Comparison of ENCODE assay signal across 8 mouse cellular contexts in genomic region chr13:90840530-90841212, GRCm38 (mm10).
DNase-seq lines count a peak whose midpoint lies in the region; ATAC-seq and TF ChIP-seq lines count a peak whose summit lies in the region.

No protein-coding gene starts in this region.

- H3K9me3 ChIP-seq in embryonic facial prominence, embryonic 10.5 days, result no peaks in the 10 kb centered on the region
- no peaks in the 10 kb centered on the region for H3K9me3 ChIP-seq in limb, embryonic 14.5 days (ENCODE audit: control insufficient read depth, low read length)
- no peaks in the 10 kb centered on the region for H3K9me3 ChIP-seq in neural tube, embryonic 11.5 days (ENCODE audit: control insufficient read depth, low read length)

- no peak for TF ChIP-seq POLR2A in liver, adult 2 months (IDR thresholded peaks at IDR 0.05; ENCODE audit: extremely low read depth, insufficient read depth, low read length)
- TF ChIP-seq POLR2A in limb, embryonic 14.5 days (IDR thresholded peaks at IDR 0.05; ENCODE audit: borderline replicate concordance, extremely low read depth, insufficient read depth, insufficient read length), result no peak

- peak; percentile 64 for DNase-seq in liver, adult 2 months (ENCODE audit: extremely low read depth, low read depth, low spot score)
- no peak for DNase-seq in liver
- peak; percentile 56 for DNase-seq in Muller cell, postnatal 12 days (ENCODE audit: inconsistent ontology term)
- peak; percentile 28 for DNase-seq in embryonic facial prominence, embryonic 10.5 days (ENCODE audit: low spot score)
- DNase-seq in limb, embryonic 14.5 days (ENCODE audit: low spot score), result peak; percentile 85
- peak; percentile 47 for DNase-seq in neural tube, embryonic 11.5 days (ENCODE audit: low spot score)
- no peak for DNase-seq in gastrocnemius, postnatal 25 days

- H3K27ac ChIP-seq in liver, adult 2 months (replicated peaks; ENCODE audit: insufficient read depth, low read depth, low read length), result no peak overlapping the region
- peak overlapping the region; percentile 66 for H3K27ac ChIP-seq in embryonic facial prominence, embryonic 10.5 days (replicated peaks)
- H3K27ac ChIP-seq in limb, embryonic 14.5 days (replicated peaks; ENCODE audit: low read depth, low read length), result 0 out of 2 replicates have a peak overlapping the region, but pooled peaks have one; percentile 2
- no peak overlapping the region for H3K27ac ChIP-seq in neural tube, embryonic 11.5 days (ENCODE audit: low read depth, low read length)

- H3K9ac ChIP-seq in liver, adult 2 months (ENCODE audit: low read depth, low read length), result no peak overlapping the region
- no peak overlapping the region for H3K9ac ChIP-seq in limb, embryonic 14.5 days (ENCODE audit: low read depth, low read length, severe bottlenecking)
- H3K9ac ChIP-seq in neural tube, embryonic 11.5 days (ENCODE audit: low read length), result no peak overlapping the region

- no peak overlapping the region for H3K4me3 ChIP-seq in liver, adult 2 months (ENCODE audit: insufficient read depth, low read depth, low read length)
- H3K4me3 ChIP-seq in embryonic facial prominence, embryonic 10.5 days, result no peak overlapping the region
- no peak overlapping the region for H3K4me3 ChIP-seq in limb, embryonic 14.5 days (replicated peaks; ENCODE audit: low read length)
- H3K4me3 ChIP-seq in neural tube, embryonic 11.5 days (ENCODE audit: low read depth, low read length), result no peak overlapping the region

- TF ChIP-seq CTCF in liver, adult 2 months (IDR thresholded peaks at IDR 0.05; ENCODE audit: low read depth, low read length), result peak; percentile 46

- no peaks in the 10 kb centered on the region for H3K27me3 ChIP-seq in liver, adult 2 months (ENCODE audit: control insufficient read depth, insufficient read depth, low read length)
- H3K27me3 ChIP-seq in embryonic facial prominence, embryonic 10.5 days (replicated peaks; ENCODE audit: low read depth, poor library complexity, severe bottlenecking), result no peaks in the 10 kb centered on the region
- no peaks in the 10 kb centered on the region for H3K27me3 ChIP-seq in limb, embryonic 14.5 days (ENCODE audit: control insufficient read depth, insufficient read depth, low read length)
- H3K27me3 ChIP-seq in neural tube, embryonic 11.5 days (ENCODE audit: control insufficient read depth, insufficient read depth, low read length), result no peaks in the 10 kb centered on the region

- no peaks in the 10 kb centered on the region for H3K36me3 ChIP-seq in liver, adult 2 months (ENCODE audit: control insufficient read depth, insufficient read depth, low read length)
- H3K36me3 ChIP-seq in embryonic facial prominence, embryonic 10.5 days (replicated peaks), result no peaks in the 10 kb centered on the region
- H3K36me3 ChIP-seq in limb, embryonic 14.5 days (ENCODE audit: control insufficient read depth, insufficient read depth, low read length), result no peaks in the 10 kb centered on the region
- H3K36me3 ChIP-seq in neural tube, embryonic 11.5 days (ENCODE audit: control insufficient read depth, insufficient read depth, low read length), result no peaks in the 10 kb centered on the region

- ATAC-seq in hematopoietic stem cell, adult 5-6 weeks (replicated peaks in 1 of 2; ENCODE audit: insufficient read depth in 1 of 2, low FRiP score in 2 of 2, low TSS enrichment in 1 of 2, low read depth in 1 of 2, poor library complexity in 2 of 2, severe bottlenecking in 2 of 2), result peak; percentile 88 to 94
- ATAC-seq in limb, embryonic 14.5 days (ENCODE audit: low FRiP score, low read depth), result peak; percentile 86
- ATAC-seq in neural tube, embryonic 11.5 days (ENCODE audit: insufficient read depth, low FRiP score, low TSS enrichment), result peak; percentile 54

- WGBS in liver, adult 2 months, result 46% methylated on average over 15 of the region's 15 CpGs
- WGBS in embryonic facial prominence, embryonic 10.5 days, result 48% methylated on average over 15 of the region's 15 CpGs
- 41% methylated on average over 15 of the region's 15 CpGs for WGBS in limb, embryonic 14.5 days
- WGBS in neural tube, embryonic 11.5 days, result 50% methylated on average over 15 of the region's 15 CpGs

- peak overlapping the region; percentile 4; the same call in 1 of the 2 replicates for H3K4me2 ChIP-seq in limb, embryonic 14.5 days (replicated peaks; ENCODE audit: low read depth, low read length, severe bottlenecking)
- no peak overlapping the region for H3K4me2 ChIP-seq in neural tube, embryonic 11.5 days (ENCODE audit: low read depth)

- no peaks in the 10 kb centered on the region for H3K79me2 ChIP-seq in liver, adult 2 months (ENCODE audit: control insufficient read depth, insufficient read depth, low read length)

- H3K4me1 ChIP-seq in liver, adult 2 months (ENCODE audit: control insufficient read depth, insufficient read depth, low read length), result no peaks in the 10 kb centered on the region; the same call in 1 of the 2 replicates
- H3K4me1 ChIP-seq in embryonic facial prominence, embryonic 10.5 days, result peaks cover 4% of the 10 kb centered on the region; the same call in 1 of the 2 replicates
- peaks cover 3% of the 10 kb centered on the region; the same call in 1 of the 2 replicates for H3K4me1 ChIP-seq in limb, embryonic 14.5 days (ENCODE audit: control insufficient read depth, insufficient read depth, low read length)
- no peaks in the 10 kb centered on the region for H3K4me1 ChIP-seq in neural tube, embryonic 11.5 days (ENCODE audit: control insufficient read depth, insufficient read depth, low read length)

Comparison
In these comparisons a context has a peak if more than half of its experiments do, and no peak if none do; other contexts are left out.
1. DNase-seq: peak in liver, adult 2 months (single experiment), Muller cell, postnatal 12 days (single experiment), embryonic facial prominence, embryonic 10.5 days (single experiment), limb, embryonic 14.5 days (single experiment) and neural tube, embryonic 11.5 days (single experiment); none in liver (single experiment) and gastrocnemius, postnatal 25 days (single experiment).
2. H3K27ac ChIP-seq: peak in embryonic facial prominence, embryonic 10.5 days (single experiment) and limb, embryonic 14.5 days (single experiment); none in liver, adult 2 months (single experiment) and neural tube, embryonic 11.5 days (single experiment).
3. Peak in every context shown above with its lines, with median percentiles within 50 percentile points of each other: ATAC-seq.